Mouse (Mus musculus): ENCODE data around the gene Spaca4. TPM values are rescaled to one million over a fixed set of nuclear protein-coding genes. Genes with fewer than 3 reads are reported as not detected.

Gene Spaca4
- polyA plus RNA-seq, 1 experiment from 2014 or later, result not detected

- ATAC-seq (no peak), DNase-seq (ENCODE audit: low spot score) (no peak)
- H3K36me3 ChIP-seq (ENCODE audit: insufficient read depth, low read length), result no peaks in the 10 kb centered on the region
- H3K27me3 ChIP-seq (replicated peaks; ENCODE audit: insufficient read depth, low read length), result peaks cover 13% of the 10 kb centered on the region; the same call in 1 of the 2 replicates
- no peak overlapping the region for H3K4me2 ChIP-seq (replicated peaks; ENCODE audit: low read depth, low read length)
- no peaks in the 10 kb centered on the region for H3K9me3 ChIP-seq (ENCODE audit: low read length)
- no peak overlapping the region for H3K9ac ChIP-seq (replicated peaks; ENCODE audit: low read depth)
- H3K27ac ChIP-seq (ENCODE audit: low read length), result no peak overlapping the region
- TF ChIP-seq EP300 (IDR thresholded peaks at IDR 0.05) (no peak), CTCF (IDR thresholded peaks at IDR 0.05) (no peak)
- WGBS, result 35% methylated on average over 11 of the region's 11 CpGs
- H3K4me1 ChIP-seq (ENCODE audit: insufficient read depth, low read depth, low read length), result peaks cover 24% of the 10 kb centered on the region
- no peak overlapping the region for H3K4me3 ChIP-seq (ENCODE audit: low read depth, low read length)
Measured at GRCm38 (mm10) chr7:45701072-45701471, 24.5 kb downstream of the Spaca4 start.

GRCm38 (mm10) chr7:45700301-45701015 is 25.2 kb downstream of the Spaca4 start:
- Histone ChIP-seq H3K27me3 (replicated peaks; ENCODE audit: insufficient read depth, low read length) (peaks cover 13% of the 10 kb centered on the region; the same call in 1 of the 2 replicates), H3K36me3 (ENCODE audit: insufficient read depth, low read length) (no peaks in the 10 kb centered on the region), H3K4me1 (ENCODE audit: insufficient read depth, low read depth, low read length) (peaks cover 17% of the 10 kb centered on the region), H3K27ac (ENCODE audit: low read length) (no peak overlapping the region), H3K9ac (replicated peaks; ENCODE audit: low read depth) (0 out of 2 replicates have a peak overlapping the region, but pooled peaks have one; percentile 26), H3K4me2 (replicated peaks; ENCODE audit: low read depth, low read length) (peak overlapping the region; percentile 53), H3K9me3 (ENCODE audit: low read length) (no peaks in the 10 kb centered on the region), H3K4me3 (ENCODE audit: low read depth, low read length) (peak overlapping the region; percentile 17; the same call in 1 of the 2 replicates)
- DNase-seq (ENCODE audit: low spot score) (peak; percentile 86), ATAC-seq (no peak; the same call in 1 of the 2 replicates)
- 2% methylated on average over 20 of the region's 20 CpGs for WGBS
- no peak for TF ChIP-seq CTCF (IDR thresholded peaks at IDR 0.05)
- TF ChIP-seq EP300 (IDR thresholded peaks at IDR 0.05), result no peak

DNA sequence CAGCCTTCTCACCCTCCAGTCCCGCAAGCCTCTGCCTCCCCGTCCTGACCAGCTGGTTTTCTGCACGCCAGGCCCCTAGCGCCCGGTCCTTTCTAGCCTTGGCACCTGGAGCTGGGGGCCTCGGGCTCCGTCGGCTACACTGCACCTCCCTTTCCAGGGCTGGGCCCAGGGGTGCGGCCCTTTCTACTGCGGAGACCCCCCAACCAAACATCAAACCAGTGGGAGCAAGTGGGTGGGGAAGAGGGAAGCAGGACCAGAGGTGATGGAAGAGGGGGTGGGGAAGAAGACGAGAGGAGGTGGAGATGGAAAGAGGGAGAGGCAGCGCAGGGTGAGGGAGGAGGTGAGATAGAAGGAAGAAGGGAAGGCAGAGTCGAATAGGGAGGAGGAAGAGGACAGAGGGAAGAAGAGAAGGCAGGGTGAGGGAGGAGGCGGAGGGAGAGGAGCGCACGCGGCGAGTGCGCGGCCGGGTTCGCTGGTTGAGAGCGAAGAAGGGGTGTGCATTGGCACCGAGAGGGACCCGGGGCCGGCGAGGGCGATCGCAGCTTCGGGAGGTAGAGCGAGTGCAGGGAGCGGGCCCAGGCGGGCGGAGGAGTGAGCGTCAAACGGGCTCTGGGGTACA is 26.0 kb downstream of the Spaca4 start, which contains the start of gene Car11:
Car11 (plus strand) TSS at position 321 of the 619 bp plus-strand sequence.
- Histone ChIP-seq H3K27me3 (replicated peaks; ENCODE audit: insufficient read depth, low read length) (peaks cover 13% of the 10 kb centered on the region; the same call in 1 of the 2 replicates), H3K9me3 (ENCODE audit: low read length) (no peaks in the 10 kb centered on the region), H3K4me1 (ENCODE audit: insufficient read depth, low read depth, low read length) (peaks cover 16% of the 10 kb centered on the region), H3K4me2 (replicated peaks; ENCODE audit: low read depth, low read length) (peak within 1 kb of the TSS; percentile 53), H3K4me3 (ENCODE audit: low read depth, low read length) (peak within 1 kb of the TSS; percentile 17; the same call in 1 of the 2 replicates), H3K9ac (replicated peaks; ENCODE audit: low read depth) (0 out of 2 replicates have a peak within 1 kb of the TSS, but pooled peaks have one; percentile 26), H3K27ac (ENCODE audit: low read length) (no peak within 1 kb of the TSS), H3K36me3 (ENCODE audit: insufficient read depth, low read length) (no peaks in the 10 kb centered on the region)
- no peak for ATAC-seq
- TF ChIP-seq CTCF (IDR thresholded peaks at IDR 0.05), result no peak
- TF ChIP-seq EP300 (IDR thresholded peaks at IDR 0.05), result no peak
- WGBS, result 2% methylated on average over 31 of the region's 36 CpGs
- no peak for DNase-seq (ENCODE audit: low spot score)

- TF ChIP-seq CTCF (IDR thresholded peaks at IDR 0.05) (no peak), EP300 (IDR thresholded peaks at IDR 0.05) (no peak)
- ATAC-seq, result no peak
Measured at GRCm38 (mm10) chr7:45697894-45698293, 27.7 kb downstream of the Spaca4 start.

DNA sequence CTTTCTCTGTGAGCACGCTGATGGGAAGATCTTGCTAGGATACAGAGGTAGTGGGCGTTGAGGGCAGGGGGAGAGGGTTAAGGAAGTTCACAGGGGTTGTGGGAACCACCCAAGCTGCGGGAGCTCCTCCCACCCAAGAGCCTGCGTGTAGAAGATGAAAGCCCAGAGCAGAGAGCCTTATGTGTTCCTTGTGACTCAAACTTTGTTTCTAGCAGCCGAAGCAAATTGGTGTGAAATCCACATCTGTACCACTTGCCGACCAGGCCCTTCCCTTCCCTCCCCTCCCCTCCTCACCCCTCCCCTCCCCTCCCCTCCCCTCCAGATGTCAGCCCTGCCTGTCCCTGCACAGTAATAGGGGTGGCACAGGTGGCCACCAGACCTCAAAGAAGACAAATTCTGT is 30.5 kb downstream of the Spaca4 start:
- DNase-seq (ENCODE audit: low spot score) (peak; percentile 5), ATAC-seq (no peak)
- H3K4me2 ChIP-seq (replicated peaks; ENCODE audit: low read depth, low read length), result no peak overlapping the region
- WGBS, result 23% methylated on average over 6 of the region's 6 CpGs
- TF ChIP-seq CTCF (IDR thresholded peaks at IDR 0.05), result no peak
- TF ChIP-seq EP300 (IDR thresholded peaks at IDR 0.05), result no peak
- no peaks in the 10 kb centered on the region for H3K36me3 ChIP-seq (ENCODE audit: insufficient read depth, low read length)
- no peak overlapping the region for H3K9ac ChIP-seq (replicated peaks; ENCODE audit: low read depth)
- H3K9me3 ChIP-seq (ENCODE audit: low read length), result no peaks in the 10 kb centered on the region
- peaks cover 9% of the 10 kb centered on the region; the same call in 1 of the 2 replicates for H3K27me3 ChIP-seq (replicated peaks; ENCODE audit: insufficient read depth, low read length)
- H3K4me1 ChIP-seq (ENCODE audit: insufficient read depth, low read depth, low read length), result peaks cover 4% of the 10 kb centered on the region; the same call in 1 of the 2 replicates
- no peak overlapping the region for H3K27ac ChIP-seq (ENCODE audit: low read length)
- H3K4me3 ChIP-seq (ENCODE audit: low read depth, low read length), result no peak overlapping the region

More at GRCm38 (mm10) chr7:45697894-45698293, 27.7 kb downstream of the Spaca4 start:
- H3K4me3 ChIP-seq (ENCODE audit: low read depth, low read length), result no peak overlapping the region
- no peaks in the 10 kb centered on the region for H3K9me3 ChIP-seq (ENCODE audit: low read length)
- H3K9ac ChIP-seq (replicated peaks; ENCODE audit: low read depth), result no peak overlapping the region
- peaks cover 8% of the 10 kb centered on the region; the same call in 1 of the 2 replicates for H3K4me1 ChIP-seq (ENCODE audit: insufficient read depth, low read depth, low read length)
- no peak overlapping the region for H3K27ac ChIP-seq (ENCODE audit: low read length)
- WGBS, result 79% methylated on average over 5 of the region's 7 CpGs
- peaks cover 13% of the 10 kb centered on the region; the same call in 1 of the 2 replicates for H3K27me3 ChIP-seq (replicated peaks; ENCODE audit: insufficient read depth, low read length)
- no peak overlapping the region for H3K4me2 ChIP-seq (replicated peaks; ENCODE audit: low read depth, low read length)
- H3K36me3 ChIP-seq (ENCODE audit: insufficient read depth, low read length), result no peaks in the 10 kb centered on the region
- DNase-seq (ENCODE audit: low spot score), result peak; percentile 4

DNA sequence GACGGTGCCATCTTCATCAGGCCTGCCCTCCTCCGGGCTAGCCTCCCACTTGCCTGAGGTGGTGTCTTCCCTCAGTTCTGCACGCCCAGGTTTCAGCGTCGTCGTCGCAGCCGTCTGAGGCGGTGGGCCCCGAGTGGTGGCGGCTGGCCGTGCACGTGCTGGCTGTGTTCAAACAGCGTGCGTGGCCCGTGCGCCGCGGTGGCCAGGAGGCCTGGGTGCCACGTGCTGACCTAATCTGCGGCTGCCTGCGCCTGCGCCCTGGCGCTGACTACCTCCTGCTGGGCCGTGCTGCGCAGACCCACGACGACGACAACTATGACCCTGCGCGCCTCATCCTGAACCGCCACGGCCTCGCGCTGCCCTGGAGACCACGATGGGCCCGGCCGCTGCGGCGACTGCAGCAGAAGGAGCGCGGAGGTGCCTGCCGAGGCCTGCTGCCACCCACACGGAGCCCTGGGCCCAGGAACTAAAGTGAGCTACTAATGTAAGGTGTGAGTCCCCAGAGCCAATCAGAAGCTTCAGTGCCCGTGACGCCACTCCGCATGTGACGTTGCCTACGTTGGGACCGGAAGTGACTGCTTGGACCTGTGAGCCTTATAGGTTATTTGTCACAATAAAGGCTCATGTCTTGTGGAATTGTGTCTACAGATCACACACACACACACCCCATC is 31.6 kb downstream of the Spaca4 start, which contains the start of gene Sec1:
Sec1 (minus strand) TSS at position 482 of the 671 bp plus-strand sequence.
- H3K9ac ChIP-seq (replicated peaks; ENCODE audit: low read depth), result no peak within 1 kb of the TSS
- DNase-seq (ENCODE audit: low spot score) (no peak), ATAC-seq (no peak)
- no peaks in the 10 kb centered on the region for H3K36me3 ChIP-seq (ENCODE audit: insufficient read depth, low read length)
- no peak within 1 kb of the TSS for H3K4me2 ChIP-seq (replicated peaks; ENCODE audit: low read depth, low read length)
- H3K4me3 ChIP-seq (ENCODE audit: low read depth, low read length), result no peak within 1 kb of the TSS
- 91% methylated on average over 48 of the region's 50 CpGs for WGBS
- no peak for TF ChIP-seq CTCF (IDR thresholded peaks at IDR 0.05)
- no peak for TF ChIP-seq EP300 (IDR thresholded peaks at IDR 0.05)
- no peaks in the 10 kb centered on the region for H3K9me3 ChIP-seq (ENCODE audit: low read length)
- no peaks in the 10 kb centered on the region for H3K4me1 ChIP-seq (ENCODE audit: insufficient read depth, low read depth, low read length)
- H3K27ac ChIP-seq (ENCODE audit: low read length), result no peak within 1 kb of the TSS
- 0 out of 2 replicates have a peak, but pooled peaks cover 2% of the 10 kb centered on the region for H3K27me3 ChIP-seq (replicated peaks; ENCODE audit: insufficient read depth, low read length)

All from lung, postnatal 0 days (tissue).